Mouse (Mus musculus): Measurements from ENCODE around the gene Tmem221.

Gene Tmem221

DNA sequence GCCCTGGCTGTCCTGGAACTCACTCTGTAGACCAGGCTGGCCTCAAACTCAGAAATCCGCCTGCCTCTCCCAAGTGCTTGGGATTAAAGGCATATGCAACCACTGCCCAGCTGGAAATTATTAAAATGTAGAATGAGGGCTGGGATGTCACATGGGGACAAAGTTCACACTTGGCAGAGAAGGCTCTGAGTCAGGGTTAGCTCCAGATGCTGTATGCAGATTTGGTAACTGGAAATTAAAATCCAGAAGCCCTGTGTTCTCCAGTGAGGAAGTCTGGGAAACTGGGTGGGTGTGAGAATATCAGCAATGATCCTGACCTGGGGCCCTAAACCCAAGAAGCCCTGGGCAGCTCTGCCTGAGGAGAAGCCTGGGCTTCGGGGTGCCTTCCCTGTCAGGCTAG is 49.4 kb downstream of the Tmem221 start:
- DNase-seq (ENCODE audit: low read depth): peak; percentile 71

DNA sequence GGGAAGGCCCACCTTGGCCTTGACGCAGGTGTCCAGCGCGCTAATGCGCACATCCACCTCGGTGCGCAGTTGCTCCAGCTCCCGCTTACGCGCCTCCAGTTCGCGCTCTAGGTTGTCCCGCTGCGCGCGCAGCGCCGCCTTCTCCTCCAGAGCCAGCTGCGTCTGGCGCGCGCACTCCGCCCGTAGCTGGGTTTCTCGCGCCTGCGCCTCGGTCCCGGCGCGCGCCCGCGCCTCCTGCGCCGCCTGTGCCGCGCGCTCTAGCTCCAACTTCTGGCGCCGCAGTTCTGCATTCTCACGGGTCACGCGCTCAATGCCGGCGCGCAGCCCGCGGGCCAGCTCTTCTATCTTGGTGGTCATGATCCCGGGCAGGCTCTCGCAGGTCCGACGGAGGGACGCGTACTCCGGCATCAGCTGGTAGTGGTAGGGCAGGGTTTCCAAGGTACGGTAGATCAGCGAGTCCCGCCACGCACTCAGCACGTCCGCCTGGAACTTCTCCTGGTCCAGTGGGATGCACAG is 51.0 kb downstream of the Tmem221 start:
- peak; percentile 66 for DNase-seq (ENCODE audit: low read depth)

GRCm38 (mm10) chr8:71505979-71506378 is 52.7 kb downstream of the Tmem221 start:
- peak; percentile 50 for DNase-seq (ENCODE audit: low read depth)

DNA sequence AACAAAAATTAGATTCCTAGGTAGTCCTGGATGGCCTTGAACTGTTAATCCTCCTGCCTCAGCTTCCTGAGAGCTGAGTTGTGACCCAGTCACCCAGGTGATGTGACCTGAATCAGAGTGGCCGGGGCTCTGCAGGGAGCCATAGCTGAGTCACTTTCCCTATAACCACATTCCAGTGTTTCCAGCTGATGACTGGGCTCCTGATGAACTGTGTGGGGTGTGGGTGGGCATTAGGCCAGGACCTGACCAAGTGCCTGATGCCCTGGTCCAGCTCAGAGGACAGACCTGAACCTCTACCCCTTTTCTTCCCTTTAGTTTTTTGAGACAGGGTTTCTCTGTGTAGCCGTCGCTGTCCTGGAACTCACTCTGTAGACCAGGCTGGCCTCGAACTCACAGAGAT is 53.3 kb downstream of the Tmem221 start:
- DNase-seq (ENCODE audit: low read depth): no peak

- no peak for DNase-seq (ENCODE audit: low read depth)
These were observed 54.3 kb downstream of the Tmem221 start for GRCm38 (mm10) chr8:71504349-71504748.
